Mouse (Mus musculus) testis, adult 2 months (tissue): Measurements from ENCODE around the gene Pcgf6.

Experiments used
- CTCF ChIP-seq: fragments of 200-500 bp; IDR thresholded peaks from 2 replicates; pipeline ENCODE4 v1.5.1; 2012; ENCODE audit warnings: low read depth, mild to moderate bottlenecking, inconsistent platforms, low read length, moderate library complexity; ENCODE audit not compliant: control insufficient read depth, insufficient read depth, insufficient replicate concordance
- POLR2A ChIP-seq: fragments of 200-500 bp; IDR thresholded peaks from 2 replicates; pipeline ENCODE4 v1.6.1; 2012; ENCODE audit warnings: low read depth, mild to moderate bottlenecking, inconsistent platforms, low read length, moderate library complexity; ENCODE audit not compliant: control insufficient read depth

GRCm38 (mm10) chr19:46998168-46998870, 52.4 kb downstream of the Pcgf6 start:
- TF ChIP-seq CTCF (no peak), POLR2A (no peak)
